Mouse (Mus musculus) embryonic stem cell, embryonic (primary cell): Measurements from ENCODE around the gene Zfp426.

Source experiments
- CTCF ChIA-PET, 4 experiments: fragments of 300-600 bp in 2 of 4; fragments of 350-600 bp in 2 of 4; sonication (Branson Sonifier 250); formaldehyde crosslinking; loops; one replicate each; lab custom pipeline; 2022; ENCODE audit warnings: inconsistent platforms in 2 of 4; lab: Charles Lee
- POLR2A ChIA-PET, 4 experiments: fragments of 300-600 bp in 2 of 4; fragments of 350-600 bp in 2 of 4; sonication (Branson Sonifier 250); formaldehyde crosslinking; loops; one replicate each; lab custom pipeline; 2022; ENCODE audit warnings: antibody characterized with exemption in 4 of 4, inconsistent platforms in 1 of 4; lab: Charles Lee

Zfp426 gene

GRCm38 (mm10) chr9:20491858-20492526 is 554 bp downstream of the Zfp426 start:
- ChIA-PET CTCF (interaction anchor here in 1 of 4 experiments (0.6 kb wide), 1 partner anchor 41 kb away, joined by 3 read pairs; no protein-coding TSS in a partner anchor), POLR2A (interaction anchor here in 3 of 4 experiments (0.6 to 3.3 kb wide), 13 partner anchors 7 to 40 kb away, joined by 3 to 24 read pairs (median 3); no protein-coding TSS in a partner anchor)

GRCm38 (mm10) chr9:20489536-20489935 is 3.0 kb downstream of the Zfp426 start:
- ChIA-PET CTCF (no interaction called here), POLR2A (interaction anchor here in 1 of 4 experiments (1.3 to 1.9 kb wide), 3 partner anchors 31 to 192 kb away, joined by 3 to 7 read pairs (median 4); partner anchors contain the start of gene Zfp266)

- ChIA-PET CTCF (interaction anchor here in 1 of 4 experiments (0.6 kb wide), 1 partner anchor 48 kb away, joined by 3 read pairs; no protein-coding TSS in a partner anchor), POLR2A (interaction anchor here in 1 of 4 experiments (0.6 kb wide), 1 partner anchor 527 kb away, joined by 3 read pairs; no protein-coding TSS in a partner anchor)
Measured at GRCm38 (mm10) chr9:20479396-20479795, 13.2 kb downstream of the Zfp426 start.

DNA sequence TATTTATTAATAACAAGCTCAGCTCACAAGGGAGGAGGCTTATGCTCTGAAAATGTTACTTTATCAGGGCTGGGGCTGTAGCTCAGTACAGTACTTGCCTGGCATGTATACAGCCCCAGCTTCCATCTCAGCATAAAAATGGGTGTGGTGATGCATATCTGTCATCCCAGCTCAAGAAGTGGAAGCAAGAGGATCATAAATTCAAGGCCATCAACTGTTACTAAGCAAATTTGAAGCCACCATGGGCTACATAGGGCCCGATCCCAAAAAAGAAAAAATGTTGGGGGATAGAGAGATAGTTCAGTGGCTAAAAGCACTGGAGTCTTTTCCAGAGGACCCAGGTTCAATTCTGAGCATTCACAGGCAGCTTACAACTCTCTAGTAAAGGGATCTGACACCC is 15.9 kb downstream of the Zfp426 start:
- ChIA-PET POLR2A (no interaction called here), CTCF (no interaction called here)

DNA sequence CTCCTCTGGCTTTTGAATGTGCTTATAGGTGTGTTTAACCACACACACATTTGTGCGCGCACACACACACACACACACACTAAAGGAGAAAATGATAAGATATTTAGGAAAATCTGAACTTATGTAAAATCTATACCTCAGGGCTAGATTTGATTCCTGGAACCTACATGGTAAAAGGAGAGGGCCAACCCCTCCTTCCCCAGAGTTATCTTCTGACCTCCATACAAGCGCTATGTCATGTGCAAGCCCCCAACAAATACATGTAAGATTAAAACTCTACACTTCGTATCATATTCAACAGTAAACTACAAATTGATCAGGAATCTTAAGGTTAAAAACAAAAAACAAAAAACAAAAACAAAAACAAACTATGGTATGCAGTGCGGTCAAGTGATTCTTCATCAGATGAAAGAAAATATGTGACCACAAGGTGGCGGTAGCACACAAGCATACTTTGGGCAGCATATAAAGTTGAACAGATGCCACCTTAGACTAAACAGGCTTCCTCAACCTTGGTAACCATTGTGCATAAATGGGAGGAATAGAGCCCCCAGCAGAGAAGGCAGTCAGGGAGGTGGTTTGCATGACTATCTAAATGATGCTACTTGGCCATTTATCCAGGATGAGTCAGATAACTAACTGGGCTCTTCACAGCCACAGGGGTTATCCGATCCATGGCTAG is 25.6 kb downstream of the Zfp426 start:
- CTCF ChIA-PET, result interaction anchor here in 3 of 4 experiments (0.7 to 1.3 kb wide), 7 partner anchors 13 to 364 kb away, joined by 3 read pairs; no protein-coding TSS in a partner anchor

GRCm38 (mm10) chr9:20459377-20460317 is 32.9 kb downstream of the Zfp426 start, which contains the start of gene Zfp26:
Gene Zfp26, minus strand, starts transcription at chr9:20460162.
- POLR2A ChIA-PET, result interaction anchor here (0.6 to 2.6 kb wide), 24 partner anchors 10 to 765 kb away, joined by 3 to 17 read pairs (median 3); partner anchors contain the start of genes Fbxl12 (in 2 of the 4), Zfp560 (in 2 of the 4), Pin1 (in 1 of the 4) and Ubl5 (in 1 of the 4)
- CTCF ChIA-PET, result interaction anchor here in 1 of 4 experiments (0.8 kb wide), 1 partner anchor 281 kb away, joined by 3 read pairs; no protein-coding TSS in a partner anchor

More for the DNA sequence above, 25.6 kb downstream of the Zfp426 start:
- POLR2A ChIA-PET, result interaction anchor here in 2 of 4 experiments (0.8 to 1.5 kb wide), 5 partner anchors 8 to 202 kb away, joined by 3 to 5 read pairs (median 4); partner anchors contain the start of gene Zfp266 (in 1 of the 2)

DNA sequence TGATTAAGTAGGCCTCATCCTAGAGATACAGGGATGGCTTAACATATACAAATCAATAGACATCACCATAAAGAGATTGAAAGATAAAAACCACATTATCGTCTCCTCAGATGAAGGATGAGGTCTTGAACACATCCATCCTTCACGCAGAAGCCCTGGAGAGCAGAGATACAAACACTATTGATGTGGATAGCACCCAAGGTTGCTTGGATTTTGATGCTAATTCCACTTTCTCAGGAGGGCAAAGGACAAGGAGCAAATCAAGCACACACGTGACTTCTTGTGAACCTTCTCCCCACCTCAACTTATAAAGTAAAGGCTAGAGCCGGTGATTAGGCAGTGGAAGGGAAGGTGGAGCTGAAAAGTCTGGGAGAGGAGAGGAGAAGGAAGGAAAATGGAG is 38.9 kb downstream of the Zfp426 start:
- CTCF ChIA-PET, result interaction anchor here in 1 of 4 experiments (0.9 kb wide), 1 partner anchor 14 kb away, joined by 3 read pairs; no protein-coding TSS in a partner anchor

DNA sequence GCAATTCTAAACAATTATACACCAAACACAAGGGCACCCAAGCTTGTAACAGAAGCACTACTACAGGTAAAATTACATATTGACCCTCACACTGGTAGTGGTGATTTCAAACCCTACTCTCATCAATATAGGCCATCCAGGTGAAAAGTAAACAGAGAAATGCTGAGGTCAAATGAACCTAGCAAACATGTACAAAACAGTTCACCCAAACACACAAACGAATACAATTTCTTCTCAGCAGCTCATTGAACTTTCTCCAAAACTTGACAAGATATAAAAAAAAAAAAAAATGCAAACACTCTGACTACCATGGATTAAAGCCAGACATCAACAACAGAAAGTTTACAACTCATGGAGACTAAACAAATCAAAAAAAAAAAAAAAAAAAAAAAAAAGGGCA is 41.1 kb downstream of the Zfp426 start:
- POLR2A ChIA-PET, result interaction anchor here in 1 of 4 experiments (0.6 to 1.7 kb wide), 4 partner anchors 10 to 215 kb away, joined by 4 to 6 read pairs (median 4); no protein-coding TSS in a partner anchor

More for the DNA sequence above, 38.9 kb downstream of the Zfp426 start:
- POLR2A ChIA-PET, result interaction anchor here in 2 of 4 experiments (0.7 to 2.5 kb wide), 11 partner anchors 12 to 291 kb away, joined by 3 to 8 read pairs (median 4); partner anchors contain the start of genes Pin1 (in 2 of the 2), Ubl5 (in 1 of the 2), Zfp266 (in 1 of the 2) and Zfp426 (in 1 of the 2)

DNA sequence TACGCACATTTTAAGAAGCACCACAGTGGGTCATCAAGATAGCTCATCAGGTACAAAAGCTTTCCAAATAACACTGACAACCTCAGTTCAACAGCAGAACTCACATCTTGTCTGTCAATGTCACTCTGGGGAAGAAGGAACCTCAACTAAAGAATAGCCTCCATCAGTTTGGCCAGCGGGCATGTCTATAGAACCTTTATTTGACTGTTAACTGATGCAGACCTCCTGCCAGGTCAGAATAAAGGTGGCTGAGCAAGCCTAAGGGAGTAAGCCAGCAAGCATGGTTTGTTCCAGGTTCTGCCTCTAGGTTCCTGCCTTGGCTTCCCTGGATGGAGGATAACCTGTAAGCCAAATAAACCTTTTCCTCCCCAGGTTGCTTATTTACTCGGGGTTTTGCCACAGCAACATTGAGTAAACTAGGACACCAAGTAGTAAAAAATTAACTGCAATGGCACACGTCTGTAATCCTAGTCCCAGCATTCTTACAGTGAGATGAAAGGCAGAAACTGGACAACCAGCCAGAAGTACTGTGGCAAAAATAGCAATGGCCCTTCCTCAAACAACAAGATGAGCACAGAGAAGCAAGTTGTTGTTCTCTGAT is 49.3 kb downstream of the Zfp426 start:
- CTCF ChIA-PET, result interaction anchor here in 1 of 4 experiments (0.9 kb wide), 1 partner anchor 586 kb away, joined by 3 read pairs; the partner anchor contains the start of gene Icam4
- POLR2A ChIA-PET, result interaction anchor here in 1 of 4 experiments (1.1 kb wide), 1 partner anchor 16 kb away, joined by 3 read pairs; the partner anchor contains the start of gene Zfp26

More for the DNA sequence above, 41.1 kb downstream of the Zfp426 start:
- CTCF ChIA-PET, result interaction anchor here in 1 of 4 experiments (0.6 kb wide), 1 partner anchor 41 kb away, joined by 3 read pairs; no protein-coding TSS in a partner anchor

DNA sequence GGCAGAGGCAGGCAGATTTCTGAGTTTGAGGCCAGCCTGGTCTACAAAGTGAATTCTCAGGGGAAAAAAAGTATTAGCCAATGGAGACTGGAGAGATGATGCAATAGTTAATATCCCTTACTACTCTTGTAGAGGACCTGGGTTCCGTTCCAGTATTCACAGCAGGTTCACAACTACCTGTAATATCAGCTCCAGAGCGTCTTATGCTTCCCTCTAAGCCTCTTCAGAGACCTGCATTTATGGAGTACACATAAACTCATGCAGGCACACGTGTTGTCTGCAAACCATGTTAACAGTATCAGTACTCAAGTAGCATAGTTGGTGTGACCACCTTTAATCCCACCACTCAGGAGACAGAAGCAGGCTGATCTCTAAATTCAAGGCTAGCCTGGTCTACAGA is 62.5 kb downstream of the Zfp426 start:
- CTCF ChIA-PET, result no interaction called here
- POLR2A ChIA-PET, result interaction anchor here in 1 of 4 experiments (1.2 kb wide), 1 partner anchor 147 kb away, joined by 3 read pairs; no protein-coding TSS in a partner anchor
